Mouse (Mus musculus) cerebellum, adult 9-11 months (tissue): Measurements from ENCODE around the gene Tgfbr2.

Source experiments
- DNase-seq: peaks from one replicate; pipeline ENCODE4 v3.0.0; 2022

Tgfbr2 gene

DNA sequence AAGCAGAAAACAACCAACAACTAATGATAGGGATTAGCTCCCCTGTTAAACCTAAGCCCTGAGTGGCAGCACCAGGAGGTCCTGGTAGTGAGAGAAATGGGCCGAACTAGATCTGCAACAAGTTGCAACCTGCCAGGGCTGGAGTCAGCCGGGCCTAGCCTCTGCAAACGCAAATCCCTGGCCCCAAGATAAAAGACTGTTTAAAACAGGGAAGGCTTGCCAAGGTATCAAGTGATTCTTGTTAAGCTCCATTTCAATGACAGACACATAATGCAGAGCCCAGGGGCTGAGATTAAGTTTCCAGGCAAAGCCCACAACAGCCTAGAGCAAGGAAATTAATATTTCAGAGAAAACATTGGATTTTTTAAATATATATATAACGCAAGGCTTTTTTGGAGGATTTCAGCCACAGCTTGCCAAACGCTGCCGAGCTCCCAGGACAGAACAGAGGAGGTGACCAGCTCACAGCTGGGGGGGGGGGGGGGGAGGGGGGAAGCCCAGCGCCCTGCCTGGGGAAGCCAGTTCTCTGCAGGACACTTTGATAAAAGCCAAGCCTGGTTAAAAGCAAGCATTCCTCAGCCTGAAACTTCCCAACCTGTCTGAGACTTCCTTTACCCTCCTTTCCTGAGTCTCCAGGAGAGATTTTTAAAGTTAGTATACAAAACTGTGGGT lies 24.3 kb downstream of the Tgfbr2 start:
- no peak for DNase-seq

DNA sequence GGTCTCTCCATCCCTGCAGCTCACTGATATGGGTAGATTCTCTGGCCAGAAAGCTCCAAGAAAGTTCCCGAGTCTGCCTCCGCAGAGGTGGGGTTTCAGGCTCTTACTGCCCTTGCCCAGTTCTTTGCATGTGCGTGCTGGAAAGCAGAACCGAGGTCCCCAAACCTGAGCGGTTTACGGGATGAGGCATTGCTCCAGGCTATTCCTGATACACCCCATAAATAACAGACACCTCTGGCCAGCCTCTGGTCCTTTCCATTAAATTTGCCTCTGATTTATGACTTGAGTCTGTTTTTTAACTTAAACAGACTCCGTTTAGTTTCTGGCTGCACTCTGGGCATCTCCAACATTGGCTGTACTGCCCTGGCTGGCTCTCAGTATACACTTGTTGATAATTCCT lies 26.4 kb downstream of the Tgfbr2 start:
- no peak for DNase-seq

DNA sequence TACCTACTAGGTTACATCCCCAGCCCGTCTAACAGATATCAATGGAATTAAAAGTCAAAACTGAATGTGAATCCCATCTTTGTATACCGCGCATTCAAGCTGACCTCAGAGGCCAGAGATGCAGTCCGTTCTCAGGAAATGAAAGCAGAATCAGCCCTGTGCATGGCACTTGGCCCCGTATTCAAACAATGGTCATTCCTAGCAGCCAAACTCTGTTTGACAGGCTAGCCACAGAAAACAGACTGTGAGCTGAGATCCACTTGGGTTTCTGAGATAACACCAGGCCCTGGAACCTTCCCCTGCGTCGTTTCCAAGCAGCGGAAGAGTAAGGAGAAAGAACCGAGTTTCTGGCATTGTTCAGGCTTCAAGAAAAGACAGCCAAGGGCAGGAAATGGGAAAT lies 28.9 kb downstream of the Tgfbr2 start:
- no peak for DNase-seq

DNA sequence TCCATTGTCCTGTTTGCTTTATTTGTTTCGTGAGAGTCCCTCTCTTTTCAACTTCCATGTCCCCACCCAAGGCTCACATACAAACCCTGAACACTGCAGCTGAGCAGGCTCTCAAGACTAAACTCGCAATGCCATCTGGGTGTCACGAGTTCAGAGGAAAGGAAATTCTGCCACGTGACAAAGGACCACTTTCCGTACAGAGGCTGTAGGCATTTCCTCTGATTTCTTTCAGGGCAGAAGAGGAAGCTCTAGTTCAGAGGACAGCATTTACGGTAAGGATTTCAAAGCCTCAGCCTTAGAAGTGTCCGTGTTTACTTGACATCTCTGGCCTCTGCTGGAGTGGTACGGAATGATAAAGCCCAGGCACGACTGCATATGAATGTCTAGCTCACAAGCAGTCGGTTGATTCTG lies 29.9 kb downstream of the Tgfbr2 start:
- DNase-seq, result no peak

DNA sequence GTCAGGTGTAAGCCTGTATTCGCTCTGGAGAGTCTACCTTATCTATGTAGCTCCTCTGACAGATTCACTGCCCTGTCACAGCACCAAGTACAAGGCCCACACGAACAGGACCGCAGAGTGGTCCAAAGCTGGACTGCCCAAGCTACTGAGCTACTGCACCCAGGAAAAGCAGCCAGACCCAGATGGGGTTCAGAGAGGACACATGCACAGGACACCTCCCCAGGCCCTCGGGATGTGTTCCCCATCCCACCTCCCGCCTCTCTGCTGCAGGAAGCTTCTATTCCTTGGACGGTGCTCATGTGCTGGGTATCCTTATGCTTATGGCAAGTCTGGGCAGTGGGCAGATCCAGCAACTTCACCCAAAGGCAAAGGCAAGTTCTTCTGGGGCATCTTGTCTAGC lies 34.7 kb downstream of the Tgfbr2 start:
- DNase-seq, result no peak

DNA sequence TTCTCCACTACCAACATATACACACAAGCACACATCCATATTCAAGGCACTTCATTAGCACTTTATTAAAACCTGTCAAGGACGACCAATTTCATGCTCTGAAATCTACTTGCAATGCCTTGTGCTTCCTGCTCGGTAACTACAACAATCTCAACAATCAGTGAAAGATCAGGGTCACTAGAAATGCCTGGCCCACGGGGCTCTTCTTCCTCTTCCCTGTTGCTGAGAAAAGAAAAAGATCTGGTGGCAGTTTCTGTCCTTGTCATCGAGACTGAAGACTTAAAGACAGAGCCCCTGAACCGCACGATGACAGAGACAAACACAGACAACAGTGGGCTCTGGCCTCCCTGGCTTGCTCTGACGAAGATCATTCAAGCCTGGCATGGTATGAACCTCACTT lies 35.6 kb downstream of the Tgfbr2 start:
- no peak for DNase-seq

DNA sequence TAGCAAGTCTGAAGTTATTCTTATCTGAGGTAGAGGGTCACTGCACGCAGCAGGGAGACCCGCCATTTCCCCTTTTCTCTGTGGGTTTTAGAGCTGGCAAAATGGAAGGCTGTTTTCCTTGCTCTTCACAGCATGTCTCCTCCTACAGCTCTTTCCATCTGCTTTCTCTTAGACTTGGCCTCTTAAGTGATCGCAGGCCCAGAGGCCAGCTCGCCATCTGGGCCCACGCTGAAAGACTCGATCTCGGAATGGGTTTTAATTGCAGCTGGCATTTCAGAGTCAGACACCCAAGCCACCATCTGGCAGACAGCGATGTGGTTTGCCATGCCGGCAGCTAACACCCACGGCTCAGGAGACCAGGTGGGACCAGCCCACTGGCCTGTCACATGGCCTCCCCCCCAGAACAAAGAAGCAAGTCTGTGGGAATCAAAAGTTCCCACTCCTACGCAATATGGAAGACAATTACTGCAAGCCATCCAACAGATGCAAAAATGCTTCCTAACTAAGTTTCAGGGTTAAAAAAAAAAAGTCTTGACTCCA lies 36.5 kb downstream of the Tgfbr2 start:
- no peak for DNase-seq

DNA sequence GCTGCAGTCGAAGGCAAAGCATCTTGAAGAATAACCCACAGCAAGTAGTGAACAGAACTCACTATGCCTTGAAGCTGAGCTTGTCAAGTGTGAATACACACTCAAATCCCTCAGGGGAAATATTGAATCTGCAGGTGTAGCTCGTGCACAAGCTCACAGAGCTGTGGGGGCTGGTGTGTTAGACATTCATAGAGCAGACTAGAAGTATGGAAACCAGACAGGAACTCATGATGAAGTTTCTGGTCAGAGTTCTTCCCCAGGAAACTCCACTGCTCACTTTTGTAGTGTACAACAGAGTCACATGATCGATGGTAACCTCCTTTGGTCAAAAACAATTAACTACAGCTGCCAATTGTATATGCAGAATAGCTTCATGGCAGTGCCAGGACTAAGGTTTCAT lies 37.5 kb downstream of the Tgfbr2 start:
- DNase-seq, result no peak

DNA sequence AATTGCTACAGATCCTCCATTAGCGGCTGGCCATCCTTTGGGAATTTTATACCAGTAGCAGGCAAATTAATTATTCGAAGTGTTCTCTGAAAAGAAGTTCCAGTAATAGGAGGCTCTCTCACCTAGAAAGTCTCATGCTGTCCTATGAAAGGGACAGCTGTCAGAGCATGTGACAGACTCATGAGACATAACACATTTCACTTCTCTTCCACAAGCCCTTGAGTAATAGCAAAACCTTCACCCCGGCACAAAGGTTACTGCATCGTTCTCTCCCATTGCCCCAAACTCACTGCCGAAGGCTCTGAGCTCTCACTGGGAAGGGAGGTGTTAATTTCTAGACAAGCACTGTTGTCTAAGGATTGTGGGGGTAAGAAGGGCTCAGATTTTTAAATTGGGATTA lies 38.3 kb downstream of the Tgfbr2 start:
- no peak for DNase-seq

DNA sequence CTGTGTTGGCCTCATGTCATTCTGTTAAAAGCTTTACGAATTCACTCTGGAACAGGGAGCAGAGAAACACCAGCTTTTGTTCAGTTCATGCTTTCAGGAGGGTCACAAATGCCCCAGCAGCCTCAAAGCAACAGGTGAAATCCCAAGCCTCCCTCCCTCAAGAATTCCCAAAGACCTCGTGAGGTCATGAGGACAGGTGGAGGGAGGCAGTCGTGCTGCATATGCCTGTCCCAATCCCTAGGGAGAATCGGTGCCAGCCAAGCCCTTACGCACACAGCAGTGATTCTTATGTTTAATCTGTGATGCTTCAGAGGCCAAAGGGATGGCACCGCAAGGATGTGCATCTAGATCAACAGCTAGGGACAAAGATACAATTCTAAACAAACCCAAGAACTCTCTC lies 39.0 kb downstream of the Tgfbr2 start:
- no peak for DNase-seq

DNA sequence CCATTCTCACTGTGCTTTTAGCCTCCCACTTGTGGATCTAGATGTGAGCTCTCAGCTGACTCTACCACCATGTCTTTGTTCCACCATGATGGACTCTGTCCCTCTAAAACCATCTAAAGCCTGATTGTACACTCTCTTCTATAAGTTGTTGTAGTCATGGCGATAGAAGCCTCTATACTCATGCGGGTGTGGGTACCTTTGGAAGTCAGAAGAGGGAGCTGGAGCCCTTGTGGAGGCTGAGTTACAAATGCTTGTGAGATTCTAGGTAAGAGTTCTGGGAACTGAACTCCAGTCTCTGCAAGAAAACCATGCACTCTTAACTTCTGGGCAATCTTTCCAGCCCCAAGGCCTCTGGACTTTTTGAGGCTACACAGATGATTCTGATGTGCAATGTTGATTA lies 40.7 kb downstream of the Tgfbr2 start:
- DNase-seq, result no peak

DNA sequence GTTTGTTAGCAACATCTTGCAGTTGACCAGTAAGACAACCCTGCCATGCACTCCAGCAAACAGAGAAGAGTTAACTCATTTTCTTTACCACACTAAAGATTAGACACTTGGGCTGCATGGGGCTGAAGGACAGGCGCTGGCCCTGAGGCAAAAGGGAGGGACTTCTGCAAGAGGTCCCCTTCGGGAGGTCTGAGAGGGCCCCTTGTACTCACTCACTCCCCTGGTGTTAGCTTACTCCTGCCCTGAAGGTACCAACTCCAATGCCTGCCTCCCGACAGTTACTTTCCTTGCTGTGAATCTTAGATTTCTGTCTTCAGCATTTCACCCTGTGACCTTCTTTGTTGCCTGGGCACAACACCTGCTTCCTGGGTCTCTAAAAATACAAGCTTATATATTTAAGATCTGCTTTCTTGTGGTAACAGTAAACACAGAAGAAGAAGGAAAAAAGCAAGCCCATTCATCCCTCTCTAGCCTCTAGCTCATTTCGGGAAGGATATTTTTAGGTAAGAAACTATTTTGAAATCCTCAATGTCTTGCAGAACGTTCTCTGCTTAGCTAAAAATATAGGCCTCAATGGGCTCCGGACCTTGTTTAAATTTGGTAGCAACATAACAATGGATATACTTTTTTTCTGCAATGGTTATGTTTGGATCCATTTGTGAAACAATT lies 41.7 kb downstream of the Tgfbr2 start:
- DNase-seq, result no peak

DNA sequence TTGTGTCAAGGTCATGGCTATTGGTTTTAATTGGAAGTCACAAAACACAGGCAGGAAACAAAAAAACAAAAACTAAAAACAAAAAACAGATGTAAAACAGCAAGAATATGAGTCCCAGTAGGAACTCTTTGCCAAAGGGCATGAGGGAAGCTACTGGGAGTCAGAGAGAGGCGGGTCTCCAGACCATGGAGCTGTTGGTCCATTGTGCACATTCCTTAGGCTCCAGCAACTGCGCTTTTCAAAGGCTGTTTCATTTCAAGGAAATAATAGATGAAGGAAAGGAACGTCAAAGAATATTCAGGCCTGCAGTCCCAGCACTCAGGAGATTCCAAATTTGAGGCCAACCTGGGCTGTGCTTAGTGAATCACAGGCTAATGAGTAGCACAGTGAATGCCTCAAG lies 46.3 kb downstream of the Tgfbr2 start:
- no peak for DNase-seq

DNA sequence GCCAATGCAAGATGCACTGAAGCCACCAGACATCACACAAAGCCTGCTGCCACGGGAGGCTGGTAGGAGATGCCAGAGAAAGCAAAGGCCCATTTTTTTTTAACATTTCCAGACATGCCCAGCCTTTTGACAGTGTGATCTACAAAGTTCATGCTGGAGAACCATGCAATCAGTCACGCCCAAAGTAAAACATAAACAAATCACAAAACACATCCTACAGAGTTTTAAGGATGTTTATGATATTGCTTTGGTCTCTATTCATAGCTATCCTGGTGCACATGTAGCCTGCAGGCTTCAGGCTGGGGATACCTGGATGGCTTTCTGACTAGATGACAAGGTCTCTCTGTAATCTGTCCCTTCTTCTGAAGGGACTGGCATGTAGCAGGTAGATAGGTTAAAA lies 46.8 kb downstream of the Tgfbr2 start:
- no peak for DNase-seq

DNA sequence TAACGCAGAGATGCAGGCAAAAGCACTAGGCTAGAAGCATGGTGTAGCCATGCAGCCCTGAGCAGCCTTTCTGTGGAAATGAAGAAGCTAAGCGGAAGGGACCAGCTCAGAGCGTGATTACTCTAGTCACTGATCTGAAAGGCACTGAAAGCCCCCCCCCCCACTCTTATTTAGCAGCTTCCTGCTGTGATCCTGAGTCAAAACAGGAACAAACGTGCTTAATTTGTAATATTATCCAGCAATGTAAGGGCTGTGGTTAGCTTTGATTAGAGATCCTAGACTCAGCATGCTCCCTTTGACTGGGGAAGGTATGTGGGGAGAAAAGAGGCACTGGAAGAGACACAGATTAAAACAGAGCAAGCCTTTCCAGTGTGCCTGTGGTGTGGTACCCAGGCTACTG lies 48.7 kb downstream of the Tgfbr2 start:
- no peak for DNase-seq

DNA sequence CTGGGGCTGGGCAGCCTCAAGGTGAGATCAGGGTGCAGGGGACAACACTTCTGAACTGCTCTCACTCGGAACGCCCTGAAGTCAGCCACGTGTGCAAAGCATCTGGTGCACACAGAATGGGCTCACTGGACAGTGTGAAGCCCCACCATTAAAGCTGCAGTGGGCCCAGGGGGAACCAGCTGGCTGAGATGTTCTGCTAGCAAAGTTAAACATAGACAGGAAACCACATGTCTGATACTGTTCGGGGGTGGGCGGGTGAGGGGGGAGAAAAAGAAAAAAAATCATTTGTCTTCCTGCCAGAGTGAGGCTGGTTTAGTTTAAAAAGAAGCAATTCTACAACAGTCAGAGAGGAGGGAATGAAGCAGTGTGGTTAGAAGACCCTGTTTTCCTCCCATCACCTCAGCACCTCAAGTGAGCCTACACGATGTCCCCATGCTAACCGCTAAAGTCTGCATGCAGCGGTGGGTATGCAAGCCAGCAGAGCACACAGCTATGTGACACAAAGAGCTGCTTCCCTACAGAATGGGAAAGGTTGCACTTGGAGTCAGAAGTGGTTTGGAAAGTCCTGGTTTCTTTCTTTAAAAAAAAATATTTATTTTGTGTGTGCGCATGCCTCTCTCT lies 52.1 kb downstream of the Tgfbr2 start:
- DNase-seq, result no peak

DNA sequence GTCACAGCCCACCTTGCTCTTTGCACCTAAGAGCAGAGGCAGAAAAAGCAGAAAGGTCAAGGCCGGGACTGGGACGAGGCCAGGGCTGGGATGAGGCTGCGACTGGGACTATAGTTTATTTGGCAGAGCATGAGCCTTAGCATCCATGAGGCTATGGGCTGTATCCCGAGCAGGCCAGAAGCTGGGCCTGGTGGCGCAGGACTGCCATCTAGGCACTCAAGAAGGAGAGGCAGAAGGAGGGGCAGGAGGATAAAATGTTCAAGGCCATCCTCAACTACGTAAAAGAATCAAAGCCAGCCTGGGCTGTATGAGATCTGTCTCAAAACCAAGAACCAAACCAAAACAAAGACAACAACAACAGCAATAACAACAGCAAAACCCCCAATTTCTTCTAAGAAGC lies 52.6 kb downstream of the Tgfbr2 start:
- DNase-seq, result no peak

DNA sequence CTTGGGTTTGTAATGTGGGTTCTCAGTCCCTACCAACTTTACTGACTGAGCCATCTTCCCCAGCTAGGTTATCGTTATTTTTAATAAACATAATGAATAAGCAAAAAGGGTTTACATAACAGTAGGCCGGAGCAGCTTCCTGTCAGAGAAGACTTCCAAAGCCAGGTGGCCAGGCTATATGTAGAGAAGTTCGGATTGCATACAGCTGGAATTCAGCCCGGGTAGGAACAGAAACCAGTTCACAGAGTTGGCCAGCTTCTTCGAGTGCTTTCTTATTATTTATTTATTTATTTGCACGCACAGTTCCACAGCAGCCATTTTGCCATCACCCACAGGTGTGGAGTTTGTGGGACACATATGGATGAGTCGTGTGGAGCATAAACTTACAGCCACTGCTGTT lies 53.7 kb downstream of the Tgfbr2 start:
- DNase-seq, result no peak

DNA sequence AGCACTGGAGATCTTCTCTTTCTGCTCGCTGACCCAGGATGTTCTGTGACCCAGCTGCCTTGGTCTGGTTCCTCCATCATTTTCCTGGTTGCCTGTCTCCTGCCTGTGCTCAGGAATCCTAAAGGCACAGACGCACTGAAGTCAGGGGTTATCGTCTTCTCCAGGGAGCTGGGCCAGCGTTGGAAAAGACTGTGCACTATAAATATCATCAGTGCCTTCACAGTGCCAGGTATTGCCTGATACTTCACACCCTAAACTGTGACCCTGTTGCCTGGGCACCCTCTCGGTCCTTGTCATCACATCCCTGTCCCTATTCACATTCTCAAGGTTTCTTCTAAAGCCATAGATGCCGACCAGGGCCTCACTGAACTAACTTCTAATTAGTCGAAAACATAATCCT lies 55.2 kb downstream of the Tgfbr2 start:
- DNase-seq, result no peak

DNA sequence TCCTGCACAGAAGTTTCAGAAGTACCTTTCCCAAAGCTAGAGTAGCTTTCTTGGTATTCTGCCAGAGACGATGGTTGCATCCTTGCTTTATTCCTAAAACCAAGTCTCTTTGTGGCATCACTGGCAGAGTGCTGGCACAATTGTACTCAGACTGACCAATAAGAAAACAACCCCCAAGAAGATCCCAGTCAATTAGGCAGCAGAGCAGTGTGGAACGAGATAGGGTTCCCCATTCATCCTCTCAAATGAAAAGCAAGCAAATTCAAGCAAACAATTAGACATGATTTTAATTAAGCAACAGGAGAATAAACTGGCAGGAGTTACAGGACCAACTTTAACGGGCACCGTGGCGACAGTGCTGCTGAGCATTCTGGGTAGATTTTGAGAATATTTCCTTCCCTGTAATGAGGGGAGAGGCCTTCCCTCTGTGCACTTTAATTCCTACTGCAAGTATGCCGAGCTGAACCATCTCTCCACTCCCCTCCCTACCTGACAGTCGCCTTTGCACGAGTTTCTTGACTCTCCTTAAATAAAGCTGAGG lies 56.8 kb downstream of the Tgfbr2 start:
- no peak for DNase-seq

DNA sequence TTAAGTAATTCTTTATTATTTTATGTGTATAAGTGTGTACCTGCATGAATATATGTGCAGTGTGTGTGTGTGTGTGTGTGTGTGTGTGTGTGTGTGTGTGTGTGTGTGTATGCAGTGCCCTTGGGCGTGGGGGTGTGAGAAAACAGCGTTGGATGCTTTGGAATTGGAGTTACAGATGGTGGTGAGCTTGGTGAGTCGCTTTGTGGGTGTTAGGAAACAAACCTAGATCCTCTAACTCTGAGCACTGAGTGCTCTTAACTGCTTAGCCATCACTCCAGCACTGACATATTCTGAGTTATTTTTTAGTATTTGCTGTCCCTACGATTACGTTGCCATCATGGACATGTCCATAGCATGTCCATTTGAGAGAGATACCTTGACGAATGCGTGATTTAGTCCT lies 59.3 kb downstream of the Tgfbr2 start:
- DNase-seq, result no peak

DNA sequence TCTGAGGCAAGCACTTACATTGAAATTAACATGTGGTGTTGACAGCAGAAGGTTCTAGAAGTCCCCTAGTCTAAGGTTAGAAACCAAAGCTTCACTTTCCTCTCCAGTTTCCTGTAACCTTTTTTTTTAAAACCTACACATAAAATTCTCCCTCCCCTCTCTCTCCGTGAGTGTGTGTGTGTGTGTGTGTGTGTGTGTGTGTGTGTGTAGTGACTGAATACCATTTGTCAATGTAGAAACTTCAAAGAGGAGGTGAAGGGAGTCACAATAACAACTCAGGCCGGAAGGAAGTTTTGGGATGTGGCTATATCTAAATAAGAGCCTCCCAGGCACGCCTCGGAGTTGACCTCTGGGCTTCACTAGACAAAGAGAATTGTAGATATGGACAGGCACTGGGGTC lies 60.8 kb downstream of the Tgfbr2 start:
- no peak for DNase-seq

DNA sequence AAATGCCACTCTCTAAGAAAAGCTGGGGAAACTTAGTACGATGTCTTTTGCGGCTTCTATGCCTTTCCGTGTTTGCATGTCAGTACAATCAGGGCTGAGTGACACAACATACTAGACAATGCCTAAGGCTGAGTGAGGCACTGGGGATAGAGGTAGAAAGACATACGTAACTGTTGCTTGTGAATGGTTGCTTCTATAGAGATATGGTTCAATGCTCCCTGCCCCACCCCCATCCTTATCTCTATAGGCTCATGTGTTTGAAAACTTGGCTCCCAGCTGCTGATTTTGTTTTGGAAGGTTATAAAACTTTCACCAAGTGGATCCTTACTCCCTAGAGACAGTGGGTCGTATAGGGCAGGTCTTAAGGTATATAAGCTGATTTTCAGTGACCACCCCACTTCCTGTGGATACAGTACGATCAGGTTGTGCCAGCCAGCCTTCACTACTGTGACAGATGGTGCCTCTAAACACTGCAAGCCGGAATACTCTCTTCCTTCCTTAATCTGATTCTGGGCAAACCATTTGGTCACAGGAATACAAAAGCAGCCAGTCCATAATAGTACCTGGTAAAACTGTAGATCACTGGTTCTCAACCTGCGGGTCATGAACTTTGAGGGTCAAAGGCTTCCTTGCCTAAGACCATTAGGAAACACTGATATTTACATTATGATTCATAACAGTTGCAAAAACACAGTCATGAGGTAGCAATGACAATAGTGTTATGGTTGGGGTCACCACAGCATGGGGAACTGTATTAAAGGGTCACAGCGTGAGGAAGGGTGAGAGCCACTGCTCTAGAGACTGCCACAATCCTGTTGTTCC lies 63.8 kb downstream of the Tgfbr2 start:
- DNase-seq, result no peak
